Mouse (Mus musculus): ENCODE results near the gene Tsc22d1.

The Tsc22d1 gene

DNA sequence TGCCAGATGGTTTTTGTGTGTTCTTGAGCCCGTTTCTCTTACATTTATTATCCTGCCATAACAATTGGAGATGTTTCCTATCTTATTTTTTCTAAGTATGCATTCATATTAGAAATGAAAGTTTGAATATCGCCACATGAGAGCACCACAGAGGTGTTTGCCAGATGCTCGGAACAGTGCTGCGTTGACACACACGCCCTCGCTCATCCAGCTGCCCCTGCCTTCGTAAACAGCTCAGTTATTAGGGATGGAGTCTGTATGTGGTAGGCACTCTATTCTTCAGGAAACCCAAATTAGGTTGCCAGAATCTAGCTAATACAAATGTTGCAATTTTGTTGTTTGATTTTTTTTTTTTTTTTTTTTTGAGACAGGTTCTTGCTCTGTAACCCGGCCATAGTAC, 18.1 kb downstream of the Tsc22d1 start:
- no peak for DNase-seq (ENCODE audit: inconsistent age in 2 of 2, low spot score in 1 of 2)

DNA sequence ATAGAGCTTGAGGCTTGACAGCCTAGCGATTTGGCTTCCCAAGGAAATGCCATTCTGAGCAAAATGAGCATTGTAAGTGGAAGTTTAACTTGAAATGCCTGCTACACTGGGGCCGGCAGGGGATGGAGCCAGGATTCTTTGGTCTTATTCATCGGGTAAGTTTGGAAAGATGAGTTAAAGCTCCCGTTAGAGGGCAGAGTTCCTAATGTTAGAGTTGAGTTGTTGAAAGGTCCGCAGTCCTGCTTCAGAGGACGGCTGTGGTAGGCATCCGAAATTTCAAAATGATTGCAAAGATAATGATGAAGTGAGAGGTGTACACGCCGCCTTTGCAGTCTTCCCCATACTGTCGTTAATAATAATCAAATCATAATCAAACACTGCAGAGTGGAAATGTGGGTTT, 27.4 kb downstream of the Tsc22d1 start:
- no peak for DNase-seq (ENCODE audit: inconsistent age in 2 of 2, low spot score in 1 of 2)

DNA sequence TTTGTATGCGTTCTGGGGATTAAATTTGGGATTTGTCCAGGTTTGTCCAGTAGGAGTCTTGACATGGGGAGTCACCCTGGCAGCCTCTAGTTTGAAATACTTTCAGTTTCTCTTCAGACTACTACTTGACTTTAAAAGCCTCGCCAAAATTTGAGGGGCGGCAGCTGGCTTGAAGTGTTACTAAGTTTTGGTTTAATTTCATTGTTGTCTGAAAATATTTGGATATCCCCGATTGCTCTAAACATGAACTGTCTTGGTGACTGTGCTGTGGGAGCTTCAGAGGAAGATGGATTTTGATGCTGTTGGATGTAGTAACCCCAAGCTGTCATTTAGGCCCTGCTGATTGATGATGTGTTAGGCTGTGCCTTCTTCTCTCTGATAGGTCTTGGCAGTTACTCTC, 34.2 kb downstream of the Tsc22d1 start:
- peak in 1 of 2 experiments; percentile 55 for DNase-seq (ENCODE audit: inconsistent age in 2 of 2, low spot score in 1 of 2)

DNA sequence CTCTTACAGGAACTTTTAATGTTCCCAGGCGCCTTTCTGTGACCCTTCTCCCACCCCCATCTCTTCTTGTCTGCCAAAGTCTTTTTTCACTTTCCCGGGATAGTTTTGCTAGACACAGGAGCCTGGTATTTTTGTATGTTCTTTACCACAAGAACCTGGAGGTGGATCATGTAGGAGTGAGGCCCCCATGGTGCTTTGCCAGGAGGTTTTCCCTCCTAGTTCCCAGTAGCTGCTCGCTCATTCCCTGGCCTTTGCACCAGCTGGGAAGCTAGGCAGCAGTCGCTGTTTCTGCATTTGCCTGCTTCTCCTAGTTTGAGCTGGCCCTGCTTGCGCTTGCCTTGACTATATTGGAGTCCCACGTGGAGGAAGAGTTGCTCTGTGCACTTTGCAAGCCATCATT, 36.2 kb downstream of the Tsc22d1 start:
- DNase-seq (ENCODE audit: inconsistent age in 2 of 2, low spot score in 1 of 2) = no peak

DNA sequence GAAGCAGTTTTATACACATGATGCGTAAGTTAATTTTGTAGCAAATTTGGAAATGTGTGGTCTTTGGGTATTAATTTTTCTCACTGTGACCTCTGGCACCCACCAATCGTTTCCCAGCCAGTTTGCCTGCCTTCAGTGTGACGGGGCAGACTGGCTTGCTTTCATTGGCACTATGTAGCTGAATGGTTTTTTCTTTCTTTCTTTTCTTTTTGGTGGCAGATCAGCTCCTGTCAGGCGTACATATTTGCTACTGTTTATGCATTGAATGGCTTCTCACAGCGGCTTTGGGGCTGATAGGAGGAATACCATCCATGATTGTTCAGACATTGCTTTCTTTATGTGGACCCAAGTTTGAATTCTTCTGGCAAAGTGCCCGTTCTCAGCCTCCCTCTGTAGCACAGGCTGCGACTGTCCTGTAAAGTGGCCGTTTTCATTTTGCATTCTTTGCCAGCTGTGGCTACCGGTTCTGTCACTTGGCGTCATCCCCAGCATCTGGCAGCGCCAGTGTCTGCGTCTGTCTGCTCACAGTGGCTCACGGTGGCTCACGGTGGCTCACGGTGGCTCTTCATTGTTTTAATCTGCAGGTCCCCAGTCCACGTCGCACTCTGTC, 38.1 kb downstream of the Tsc22d1 start:
- no peak for DNase-seq (ENCODE audit: inconsistent age in 2 of 2, low spot score in 1 of 2)

DNA sequence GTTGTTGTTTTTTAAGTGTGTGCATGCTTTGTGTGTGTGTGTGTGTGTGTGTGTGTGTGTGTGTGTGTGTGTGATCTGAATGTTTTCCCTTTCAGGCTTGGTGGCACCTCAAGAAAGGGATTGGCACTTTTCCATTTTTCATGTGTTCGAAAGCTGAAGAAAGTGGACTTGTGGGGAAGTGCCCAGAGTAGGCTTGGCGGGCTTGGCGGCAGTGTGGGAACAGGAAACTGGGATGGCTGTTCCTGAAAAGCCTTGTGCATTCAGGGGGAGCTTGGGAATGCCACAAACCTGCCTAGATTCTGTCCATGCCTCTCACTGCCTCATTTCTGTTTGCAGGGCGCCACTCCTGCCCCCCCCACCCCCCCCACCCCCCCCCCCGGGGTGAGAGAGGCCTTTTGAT, 39.9 kb downstream of the Tsc22d1 start:
- no peak for DNase-seq (ENCODE audit: inconsistent age in 2 of 2, low spot score in 1 of 2)

DNA sequence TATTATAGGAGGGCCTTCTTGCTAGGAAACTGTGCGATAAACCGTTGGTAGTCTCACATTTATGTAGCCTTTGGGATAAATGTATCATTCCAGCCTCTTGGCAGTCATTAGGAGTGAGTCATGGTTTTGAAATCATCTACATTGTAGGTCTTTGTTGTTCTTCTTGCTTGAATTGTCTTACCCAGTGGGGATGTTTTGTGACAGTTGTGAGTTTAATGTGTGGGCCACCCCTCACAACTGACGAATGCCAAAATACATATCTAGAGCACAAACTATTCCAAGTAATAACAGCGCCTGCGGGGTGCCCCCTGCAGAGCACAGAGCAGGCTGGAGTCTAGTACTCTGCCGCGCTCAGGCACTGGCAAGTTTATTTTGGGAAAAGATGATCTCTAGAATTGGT, 40.4 kb downstream of the Tsc22d1 start:
- DNase-seq (ENCODE audit: inconsistent age in 2 of 2, low spot score in 1 of 2) = no peak

DNA sequence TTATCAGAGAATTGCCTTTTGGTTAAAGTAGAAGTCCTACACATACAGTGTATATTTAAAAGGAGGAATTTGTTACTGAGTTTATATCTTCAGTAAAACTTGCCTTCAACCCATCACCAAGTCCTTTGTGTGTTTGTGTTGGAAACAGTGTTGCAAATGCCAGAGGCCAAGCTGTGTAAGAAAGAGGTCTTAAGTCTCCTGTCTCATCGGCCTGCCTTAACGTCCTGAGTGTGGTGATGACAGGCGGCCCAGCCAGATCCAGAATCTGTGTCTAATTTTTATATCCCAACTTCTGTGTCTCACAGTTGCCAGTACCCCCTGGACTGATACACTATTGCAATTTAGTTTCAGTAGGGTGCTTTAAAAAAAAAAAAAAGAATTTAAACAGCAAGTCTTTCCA, 42.9 kb downstream of the Tsc22d1 start:
- DNase-seq (ENCODE audit: inconsistent age in 2 of 2, low spot score in 1 of 2) = no peak

DNA sequence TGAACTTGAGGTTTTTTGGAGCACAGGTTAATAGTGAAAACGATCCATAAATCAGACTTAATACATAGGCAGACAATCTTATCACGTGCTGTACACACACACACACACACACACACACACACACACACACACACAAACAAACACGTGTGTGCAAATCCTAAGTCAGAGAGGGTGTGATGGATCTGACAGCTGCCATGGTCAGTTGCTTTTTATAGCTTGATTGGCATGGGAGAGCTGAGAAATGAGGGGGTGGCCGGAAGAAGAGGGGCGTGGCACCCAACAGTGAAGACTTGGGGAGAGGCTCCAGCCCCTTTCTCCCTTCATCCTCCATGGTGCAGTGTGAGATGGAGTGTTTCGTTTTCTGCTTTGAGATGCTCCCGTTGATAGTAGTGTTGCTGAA, 45.4 kb downstream of the Tsc22d1 start:
- DNase-seq (ENCODE audit: inconsistent age in 2 of 2, low spot score in 1 of 2) = no peak

DNA sequence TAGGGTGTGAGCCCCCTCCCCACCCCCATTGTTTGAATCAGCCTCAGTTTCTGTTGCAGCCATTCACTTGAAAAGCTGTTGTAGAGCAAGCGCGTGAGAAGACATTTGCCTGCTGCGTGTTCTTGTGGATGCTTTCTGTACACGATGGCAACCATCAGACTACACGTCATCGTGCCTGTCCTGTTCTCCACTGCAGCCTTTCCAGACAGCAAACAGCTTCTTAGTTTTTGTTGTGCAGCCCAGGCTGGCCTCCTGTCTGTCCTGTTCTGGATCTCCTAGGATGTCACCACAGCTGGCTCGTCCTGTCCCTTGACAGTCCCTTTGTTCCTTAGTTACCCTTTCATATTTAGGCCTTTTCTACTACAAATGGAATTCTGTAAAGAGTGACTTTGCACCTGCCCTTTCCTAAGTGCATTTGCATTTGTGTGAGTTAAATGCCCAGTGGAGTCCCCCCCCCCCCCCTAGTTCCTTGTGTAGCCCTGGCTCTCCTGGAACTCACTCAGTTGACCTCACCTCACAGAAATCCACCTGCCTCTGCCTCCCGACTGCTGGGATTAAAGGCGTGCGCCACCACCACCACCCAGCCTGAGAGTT, 46.5 kb downstream of the Tsc22d1 start:
- DNase-seq (ENCODE audit: inconsistent age in 2 of 2, low spot score in 1 of 2) = no peak

DNA sequence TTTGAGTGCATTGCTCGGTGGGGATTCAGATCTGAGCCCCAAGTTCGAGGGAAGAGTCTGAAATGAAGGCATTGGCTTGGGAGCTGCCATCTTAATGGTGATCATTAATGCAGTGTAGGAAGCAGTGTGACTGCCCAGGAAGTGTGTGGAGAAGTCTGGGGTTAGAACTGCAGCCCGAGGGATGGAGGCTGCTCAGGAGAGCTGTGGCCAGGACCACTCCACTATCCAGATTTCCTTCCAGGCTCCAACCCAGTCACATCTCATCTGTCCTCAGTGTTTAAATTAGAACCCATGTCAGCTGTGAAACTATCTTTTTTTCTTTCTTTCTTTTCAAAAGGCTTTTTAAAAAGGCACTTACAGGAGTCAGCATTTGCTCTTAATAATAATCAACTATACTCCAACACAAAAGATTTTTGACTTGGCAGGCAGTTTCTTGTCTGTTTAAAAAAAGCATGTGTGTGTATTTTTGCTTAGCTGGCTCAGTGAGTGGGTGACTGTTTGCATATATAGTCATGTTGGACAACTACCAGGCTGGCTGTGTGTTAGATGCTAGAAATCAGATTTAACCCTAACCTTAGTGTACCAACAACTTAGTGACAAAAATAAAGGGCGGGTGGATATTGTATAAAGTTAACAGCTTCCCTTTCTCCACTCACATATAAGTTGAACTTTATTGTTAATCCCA, 48.8 kb downstream of the Tsc22d1 start:
- DNase-seq (ENCODE audit: inconsistent age in 2 of 2, low spot score in 1 of 2) = no peak

DNA sequence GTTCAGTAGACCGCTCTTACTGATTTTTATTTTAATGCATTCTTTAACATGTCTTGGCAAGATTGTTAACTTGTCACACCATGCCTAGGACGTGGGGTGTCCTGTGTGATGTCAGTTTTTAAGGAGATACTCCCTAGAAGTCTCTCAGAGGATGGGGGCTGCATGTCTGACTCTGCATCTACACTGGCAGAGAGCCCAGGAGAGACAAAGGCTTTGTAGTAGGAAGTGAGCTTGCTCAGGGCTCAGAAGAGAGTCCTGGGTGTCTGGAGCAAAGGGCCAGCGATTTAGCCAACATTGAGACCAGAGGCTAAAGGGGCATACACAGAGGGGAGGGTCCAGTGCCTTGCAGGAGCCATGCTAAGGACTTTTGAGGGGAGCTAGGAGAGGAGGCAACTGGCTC, 50.2 kb downstream of the Tsc22d1 start:
- no peak for DNase-seq (ENCODE audit: inconsistent age in 2 of 2, low spot score in 1 of 2)

DNA sequence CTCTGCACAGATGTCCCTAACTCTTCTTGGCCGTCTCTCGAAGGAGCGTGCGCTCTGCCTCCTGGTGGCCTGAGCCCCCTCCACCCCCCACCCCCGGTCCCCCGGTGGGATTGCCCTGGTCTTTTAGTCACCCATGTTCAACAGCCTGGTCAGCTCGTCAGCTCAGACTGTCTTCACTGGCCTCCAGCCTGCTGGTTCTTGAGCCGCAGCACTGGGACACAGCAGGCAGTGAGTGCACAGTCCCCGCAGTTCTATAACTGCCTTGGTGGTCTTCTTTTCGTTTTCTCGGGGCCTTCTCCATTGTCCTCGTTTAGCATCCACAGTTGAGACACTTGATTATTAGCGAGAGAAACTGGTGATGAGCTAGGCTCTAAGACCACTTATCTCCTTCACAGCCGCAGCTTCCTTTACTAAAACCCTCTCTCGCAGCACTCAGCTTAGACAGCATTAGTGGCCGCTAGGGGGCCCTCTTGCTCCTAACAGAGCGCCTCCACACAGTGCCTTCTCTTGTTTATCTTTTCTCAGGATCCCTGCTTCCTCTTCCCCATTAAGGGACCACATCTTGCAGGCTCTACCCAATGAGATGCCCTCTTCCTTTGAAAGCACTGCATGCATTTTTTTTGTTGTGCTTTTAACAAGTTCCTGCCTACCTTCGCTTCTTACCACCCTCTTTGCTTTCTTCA, 52.0 kb downstream of the Tsc22d1 start:
- DNase-seq (ENCODE audit: inconsistent age in 2 of 2, low spot score in 1 of 2) = peak; percentile 66 to 86

DNA sequence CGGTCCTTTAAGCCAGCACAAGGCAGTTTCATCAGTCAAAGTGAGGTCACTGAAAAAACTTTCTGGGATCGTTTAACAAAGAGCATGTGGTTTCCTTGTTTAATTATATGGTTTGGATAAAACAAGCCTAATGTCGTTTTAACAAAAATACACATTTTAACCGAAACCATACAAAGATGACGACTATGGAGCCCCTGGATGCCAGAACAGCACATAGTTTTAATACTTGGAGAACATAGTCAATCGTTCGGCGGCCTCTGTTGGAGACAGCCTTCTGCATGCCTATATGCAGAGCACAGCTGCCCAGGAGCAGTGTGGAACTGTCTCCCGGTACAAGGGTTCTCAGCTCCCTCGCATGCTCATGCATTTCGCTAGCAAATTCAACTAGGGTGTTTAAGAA, 53.2 kb downstream of the Tsc22d1 start:
- DNase-seq (ENCODE audit: inconsistent age in 2 of 2, low spot score in 1 of 2) = no peak

DNA sequence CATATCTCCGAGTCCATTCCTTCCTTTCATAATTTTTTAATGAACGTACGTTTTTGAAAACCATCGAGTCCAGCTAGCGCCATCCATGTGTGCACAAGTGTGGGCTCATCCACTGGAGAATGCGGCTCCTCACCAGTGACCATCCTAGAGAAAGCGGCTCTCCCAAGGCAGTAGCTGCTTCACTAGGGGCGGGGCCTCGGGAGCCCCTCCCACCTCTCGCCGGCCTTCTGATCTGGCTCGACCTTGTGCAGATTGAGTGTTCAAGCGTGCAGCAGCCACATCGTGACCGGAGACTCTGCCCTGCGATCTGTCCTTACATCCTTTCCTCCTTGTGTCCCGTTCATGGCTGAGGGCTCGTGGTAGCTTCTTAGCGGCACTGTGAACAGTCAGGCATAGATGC, 56.5 kb downstream of the Tsc22d1 start:
- peak in 1 of 2 experiments; percentile 49 for DNase-seq (ENCODE audit: inconsistent age in 2 of 2, low spot score in 1 of 2)

DNA sequence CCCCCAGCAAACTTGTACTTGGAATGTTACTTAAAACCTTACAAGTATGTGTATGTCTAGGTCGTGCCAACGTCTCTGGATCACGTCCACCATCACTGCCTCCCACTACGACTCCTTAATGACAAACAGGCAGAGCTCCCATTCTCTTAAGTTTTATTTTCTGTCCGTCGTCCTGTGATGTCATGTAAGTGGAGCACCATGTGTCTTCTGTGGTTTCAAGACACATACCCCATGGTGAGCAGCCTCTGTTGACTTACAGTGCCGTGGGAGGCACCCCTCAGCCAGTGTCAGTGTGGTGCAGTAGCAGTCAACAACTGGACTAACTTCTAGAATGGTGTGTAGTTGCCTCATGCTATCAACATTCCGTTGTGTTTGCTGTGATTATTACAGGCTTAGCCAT, 57.7 kb downstream of the Tsc22d1 start:
- no peak for DNase-seq (ENCODE audit: inconsistent age in 2 of 2, low spot score in 1 of 2)

DNA sequence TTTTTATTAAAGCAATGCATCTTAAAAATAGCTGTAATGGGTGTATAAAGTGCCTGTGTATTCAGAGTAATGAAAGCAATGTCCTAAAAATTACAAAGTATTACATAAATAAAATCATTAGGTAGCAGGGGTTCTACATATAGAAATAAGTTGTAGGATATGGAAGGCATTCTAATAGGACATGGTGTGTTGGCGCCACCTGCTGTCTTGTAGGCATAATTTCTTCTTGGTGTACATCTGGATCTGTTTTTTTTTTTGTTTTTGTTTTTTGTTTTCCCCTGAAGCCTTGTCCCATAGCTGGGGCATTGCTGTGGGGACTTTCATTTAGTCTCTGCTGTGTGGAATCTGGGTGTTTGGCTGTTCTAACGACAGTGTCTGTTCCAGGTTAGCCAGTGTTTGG, 58.6 kb downstream of the Tsc22d1 start:
- peak; percentile 31 to 75 for DNase-seq (ENCODE audit: inconsistent age in 2 of 2, low spot score in 1 of 2)

DNA sequence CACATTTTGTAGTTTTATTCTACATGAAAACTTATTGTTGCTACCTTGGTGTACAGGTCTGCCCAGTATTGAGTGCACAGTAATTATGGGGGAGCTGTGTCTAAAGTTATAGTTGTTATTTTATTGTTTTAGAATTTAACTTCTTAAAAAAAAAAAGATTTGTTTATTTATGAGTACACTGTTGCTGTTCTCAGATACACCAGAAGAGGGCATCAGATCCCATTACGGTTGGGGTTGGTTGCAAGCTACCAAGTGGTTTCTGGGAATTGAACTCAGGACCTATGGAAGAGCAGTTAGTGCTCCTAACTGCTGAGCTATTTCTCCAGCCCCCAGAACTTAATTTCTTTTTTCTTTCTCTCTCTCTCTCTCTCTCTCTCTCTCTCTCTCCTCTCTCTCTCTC, 59.4 kb downstream of the Tsc22d1 start:
- peak in 1 of 2 experiments; percentile 68 for DNase-seq (ENCODE audit: inconsistent age in 2 of 2, low spot score in 1 of 2)

DNA sequence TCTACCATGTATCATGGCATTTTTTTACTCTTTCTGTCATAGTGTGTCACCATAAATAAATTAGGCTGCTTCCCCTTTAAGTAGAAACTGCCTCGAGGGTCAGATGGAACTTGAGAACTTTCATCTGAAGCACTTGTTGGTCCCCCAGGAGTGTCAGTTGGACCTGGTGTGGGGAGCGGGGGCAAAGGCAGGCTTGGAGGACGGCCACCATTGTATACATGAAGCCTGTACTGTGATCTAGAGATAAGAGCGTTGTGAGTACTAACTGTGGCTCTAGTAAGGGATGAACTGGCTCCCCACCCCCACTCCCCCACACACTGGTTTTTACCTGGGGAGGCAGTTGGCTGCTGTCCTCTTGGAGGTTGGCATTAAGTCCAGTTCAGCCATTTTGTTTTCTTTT, 62.0 kb downstream of the Tsc22d1 start:
- no peak for DNase-seq (ENCODE audit: inconsistent age in 2 of 2, low spot score in 1 of 2)

DNA sequence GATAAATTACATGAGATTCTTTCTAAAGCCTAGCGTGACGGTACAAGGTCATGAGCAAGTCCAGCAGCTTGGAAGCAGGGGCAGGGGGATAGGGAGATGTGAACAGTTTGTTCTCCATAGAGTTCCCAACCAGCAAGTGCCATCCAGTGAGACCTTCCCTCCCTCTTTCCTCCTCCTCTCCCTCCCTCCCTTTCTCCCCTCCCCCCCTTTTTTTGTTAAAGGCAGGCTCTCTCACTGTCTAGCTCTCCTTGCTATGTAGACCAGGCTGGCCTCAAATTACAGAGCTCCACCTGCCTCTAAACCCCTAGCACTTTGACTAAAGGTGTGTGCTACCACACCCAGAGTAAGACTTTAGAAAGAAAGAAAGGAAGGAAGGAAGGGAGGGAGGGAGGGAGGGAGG, 63.3 kb downstream of the Tsc22d1 start:
- peak in 1 of 2 experiments; percentile 33 for DNase-seq (ENCODE audit: inconsistent age in 2 of 2, low spot score in 1 of 2)

DNA sequence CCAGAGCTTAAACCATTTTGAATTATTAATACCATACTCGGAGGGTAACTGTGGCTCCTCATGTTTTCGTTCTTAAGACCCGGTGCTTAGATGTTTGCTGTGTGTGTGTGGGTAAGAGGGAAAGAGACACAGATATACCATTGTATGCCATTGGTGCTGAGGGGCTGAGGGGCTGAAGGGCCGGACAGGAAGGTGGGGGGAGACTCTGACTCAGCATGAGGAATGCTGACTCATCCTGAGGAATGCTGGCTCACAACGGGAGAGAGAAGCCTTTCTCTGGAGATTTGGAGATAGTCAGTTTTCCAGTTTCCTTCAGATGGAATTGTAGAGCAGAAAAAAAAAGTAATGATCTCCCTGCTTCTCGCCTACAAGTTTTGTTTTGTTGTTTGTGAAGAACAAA, 63.9 kb downstream of the Tsc22d1 start:
- peak; percentile 66 to 83 for DNase-seq (ENCODE audit: inconsistent age in 2 of 2, low spot score in 1 of 2)

DNA sequence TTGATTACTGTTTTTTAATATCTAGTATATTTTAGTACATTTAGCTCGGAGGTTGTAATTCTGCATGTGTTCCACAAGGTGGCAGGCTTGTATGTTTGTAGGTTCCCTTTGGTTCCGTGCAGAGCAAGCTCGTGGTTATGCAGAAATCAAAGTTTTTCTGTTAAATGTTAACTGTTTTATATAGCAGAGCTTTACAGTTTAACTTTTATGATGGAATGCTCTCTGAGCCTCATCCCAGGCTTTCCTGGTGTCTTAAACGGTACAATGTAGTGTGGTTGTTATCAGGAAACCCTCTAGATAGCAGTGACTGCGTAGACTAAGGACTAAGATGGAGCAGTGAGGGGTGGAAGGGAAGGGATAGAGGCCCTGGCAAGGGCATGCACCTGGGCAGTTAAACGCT, 65.1 kb downstream of the Tsc22d1 start:
- peak; percentile 29 to 76 for DNase-seq (ENCODE audit: inconsistent age in 2 of 2, low spot score in 1 of 2)
